Mouse (Mus musculus): Measurements from ENCODE around the gene Mvb12b. TPM values are rescaled to one million over a fixed set of nuclear protein-coding genes. Genes with fewer than 3 reads are reported as not detected.
A peak's percentile ranks its signal among the peaks of the same experiment; 100 is the strongest.

Gene Mvb12b
- total RNA-seq, 2 experiments from 2014 or later, result 142 to 149 TPM

- intact Hi-C loops (cut with DNase I), result no loop called here
- peak; percentile 87 for DNase-seq
Measured at GRCm38 (mm10) chr2:33886386-33887327, 1.1 kb downstream of the Mvb12b start.

GRCm38 (mm10) chr2:33885264-33885651, 2.5 kb downstream of the Mvb12b start:
- intact Hi-C loops (cut with DNase I), result no loop called here
- DNase-seq, result no peak

- intact Hi-C loops (cut with DNase I), result no loop called here
- DNase-seq, result peak; percentile 45
Measured at GRCm38 (mm10) chr2:33884623-33885263, 3.0 kb downstream of the Mvb12b start.

GRCm38 (mm10) chr2:33879223-33879622, 8.5 kb downstream of the Mvb12b start:
- DNase-seq, result no peak
- intact Hi-C loops (cut with DNase I), result no loop called here

- intact Hi-C loops (cut with DNase I), result no loop called here
Measured at GRCm38 (mm10) chr2:33878437-33878836, 9.3 kb downstream of the Mvb12b start.

GRCm38 (mm10) chr2:33877663-33878360, 9.9 kb downstream of the Mvb12b start:
- DNase-seq, result no peak
- intact Hi-C loops (cut with DNase I), result no loop called here

More at GRCm38 (mm10) chr2:33878437-33878836, 9.3 kb downstream of the Mvb12b start:
- DNase-seq, result no peak

GRCm38 (mm10) chr2:33876529-33877290, 11.0 kb downstream of the Mvb12b start:
- peak; percentile 92 for DNase-seq
- intact Hi-C loops (cut with DNase I), result no loop called here

- intact Hi-C loops (cut with DNase I), result no loop called here
- no peak for DNase-seq
Measured at GRCm38 (mm10) chr2:33875594-33875993, 12.2 kb downstream of the Mvb12b start.

- DNase-seq, result no peak
- intact Hi-C loops (cut with DNase I), result no loop called here
Measured at GRCm38 (mm10) chr2:33874856-33875576, 12.7 kb downstream of the Mvb12b start.

GRCm38 (mm10) chr2:33874367-33874766, 13.4 kb downstream of the Mvb12b start:
- intact Hi-C loops (cut with DNase I), result no loop called here
- no peak for DNase-seq

- DNase-seq, result no peak
- intact Hi-C loops (cut with DNase I), result no loop called here
Measured at GRCm38 (mm10) chr2:33873501-33873900, 14.2 kb downstream of the Mvb12b start.

GRCm38 (mm10) chr2:33872841-33873271, 14.9 kb downstream of the Mvb12b start:
- DNase-seq, result no peak
- intact Hi-C loops (cut with DNase I), result no loop called here

- intact Hi-C loops (cut with DNase I), result no loop called here
- no peak for DNase-seq
Measured at GRCm38 (mm10) chr2:33871181-33871520, 16.6 kb downstream of the Mvb12b start.

- intact Hi-C loops (cut with DNase I), result no loop called here
- no peak for DNase-seq
Measured at GRCm38 (mm10) chr2:33870369-33871180, 17.2 kb downstream of the Mvb12b start.

- DNase-seq, result no peak
- intact Hi-C loops (cut with DNase I), result no loop called here
Measured at GRCm38 (mm10) chr2:33869689-33870343, 17.9 kb downstream of the Mvb12b start.

GRCm38 (mm10) chr2:33868996-33869688, 18.6 kb downstream of the Mvb12b start:
- intact Hi-C loops (cut with DNase I), result no loop called here
- no peak for DNase-seq

- intact Hi-C loops (cut with DNase I), result no loop called here
- no peak for DNase-seq
Measured at GRCm38 (mm10) chr2:33868322-33868721, 19.4 kb downstream of the Mvb12b start.

GRCm38 (mm10) chr2:33856746-33857145, 31.0 kb downstream of the Mvb12b start:
- DNase-seq, result no peak
- intact Hi-C loops (cut with DNase I), result no loop called here

All from left cerebral cortex, postnatal 4 days (tissue).